Mouse (Mus musculus) fat pad, adult 2 months (tissue): Measurements from ENCODE around the gene Nup50.
A peak's percentile ranks its signal among the peaks of the same experiment; 100 is the strongest.
"Not testable (repeated sequence)": the region's sequence is repeated elsewhere in the genome, so short reads cannot be mapped to it uniquely, and the experiment has no call there.

ENCODE experiments used
- DNase-seq: peaks from one replicate; pipeline ENCODE4 v3.0.0-alpha.2; 2011; ENCODE audit warnings: low read depth, low spot score; ENCODE audit errors: extremely low read depth

The Nup50 gene

DNA sequence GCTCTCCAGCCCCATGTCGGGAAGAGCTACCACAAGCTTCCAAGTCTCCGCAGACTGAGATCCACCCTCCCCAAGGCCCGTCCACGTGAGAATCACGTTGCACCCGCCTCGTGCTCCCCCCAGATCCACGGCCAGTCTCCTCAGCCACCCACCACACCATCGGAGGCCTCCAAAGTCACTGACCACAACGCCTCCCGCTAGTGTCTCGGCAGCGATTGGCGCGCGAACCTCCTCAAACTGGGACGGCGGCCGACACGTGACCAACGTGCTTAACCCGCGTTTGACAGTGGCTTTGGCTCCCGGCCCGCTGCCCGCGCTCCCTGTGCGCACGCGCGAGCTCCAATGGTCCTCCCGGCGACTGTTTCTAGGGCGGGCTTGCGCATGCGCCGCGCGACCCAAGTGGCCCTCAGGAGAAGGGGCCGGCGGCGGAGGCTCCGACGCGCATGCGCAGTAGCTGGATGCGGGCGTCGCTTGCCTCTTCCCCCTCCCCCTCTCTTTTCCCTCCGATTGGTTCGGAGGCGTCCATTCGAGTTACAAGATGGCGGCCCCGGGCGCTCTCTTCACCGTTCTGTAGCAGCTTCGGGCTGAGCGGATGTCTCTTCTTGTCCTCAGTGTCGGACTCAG lies at the start of gene Nup50:
Gene Nup50 (plus strand): TSS at position 528 of the 624 bp plus-strand sequence.
- DNase-seq: peak; percentile 45

DNA sequence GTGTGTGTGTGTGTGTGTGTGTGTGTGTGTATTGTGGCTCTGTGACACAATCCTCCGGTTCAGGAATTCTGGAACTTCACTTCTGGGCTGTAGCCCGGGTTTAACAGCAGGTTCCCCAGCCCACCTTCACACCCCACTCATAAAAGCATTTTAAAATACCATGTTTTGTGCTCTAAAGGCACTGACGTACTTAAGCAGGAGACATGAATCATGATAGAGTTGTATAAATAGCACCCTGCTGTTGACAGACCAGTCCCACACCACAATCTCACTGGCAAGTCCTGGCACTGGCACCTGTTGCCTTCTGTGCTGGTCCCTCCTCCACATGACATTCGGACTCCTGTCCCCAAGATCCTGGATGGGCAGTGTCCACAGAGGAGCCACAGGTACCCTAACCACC lies 49.3 kb upstream of the Nup50 start:
- DNase-seq: no peak

- DNase-seq: no peak
Measured at GRCm38 (mm10) chr15:84877029-84877815, 46.0 kb upstream of the Nup50 start.

- DNase-seq: no peak
Measured at GRCm38 (mm10) chr15:84888066-84888465, 35.1 kb upstream of the Nup50 start.

- no peak for DNase-seq
Measured at GRCm38 (mm10) chr15:84891246-84891645, 32.0 kb upstream of the Nup50 start.

DNA sequence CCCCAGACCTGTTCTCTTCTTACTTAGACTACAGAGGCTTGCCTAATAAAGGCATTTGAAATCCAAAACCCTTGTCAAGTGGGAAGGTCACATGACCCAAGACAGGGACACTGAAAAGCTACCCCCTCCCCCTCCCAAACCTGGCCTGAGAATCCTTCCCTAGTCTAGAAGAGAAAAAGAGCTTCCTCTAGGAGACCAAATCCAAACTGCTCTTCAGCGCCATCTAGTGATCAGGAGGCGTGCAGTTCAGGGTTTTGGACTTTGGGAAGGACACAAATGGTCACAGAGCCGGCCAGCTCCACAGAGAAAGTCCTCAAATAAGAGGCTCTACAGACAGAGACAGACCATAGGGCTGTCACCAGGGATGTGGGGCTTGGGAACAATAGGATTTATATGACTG lies 31.6 kb upstream of the Nup50 start:
- no peak for DNase-seq

- DNase-seq: not testable (repeated sequence)
Measured at GRCm38 (mm10) chr15:84896216-84896615, 27.0 kb upstream of the Nup50 start.

DNA sequence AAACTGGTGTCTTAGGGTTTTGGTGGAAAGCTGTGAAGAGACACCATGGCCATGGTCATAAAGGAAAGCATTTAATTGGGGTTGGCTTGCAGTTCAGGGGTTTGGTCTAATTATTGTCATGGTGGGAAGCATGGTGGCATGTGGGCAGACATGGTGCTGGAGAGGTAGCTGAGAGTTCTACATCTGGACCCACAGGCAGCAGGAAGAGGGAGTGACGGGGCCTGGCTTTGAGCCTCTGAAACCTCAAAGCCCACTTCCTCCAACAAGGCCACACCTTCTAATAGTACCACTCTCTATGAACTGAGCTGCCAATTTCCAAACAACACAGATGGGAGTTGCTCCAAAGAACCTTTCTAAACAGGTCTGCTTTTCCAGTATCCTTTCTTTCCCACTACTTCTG lies 26.5 kb upstream of the Nup50 start:
- no peak for DNase-seq

GRCm38 (mm10) chr15:84898077-84898476 lies 25.1 kb upstream of the Nup50 start:
- no peak for DNase-seq

DNA sequence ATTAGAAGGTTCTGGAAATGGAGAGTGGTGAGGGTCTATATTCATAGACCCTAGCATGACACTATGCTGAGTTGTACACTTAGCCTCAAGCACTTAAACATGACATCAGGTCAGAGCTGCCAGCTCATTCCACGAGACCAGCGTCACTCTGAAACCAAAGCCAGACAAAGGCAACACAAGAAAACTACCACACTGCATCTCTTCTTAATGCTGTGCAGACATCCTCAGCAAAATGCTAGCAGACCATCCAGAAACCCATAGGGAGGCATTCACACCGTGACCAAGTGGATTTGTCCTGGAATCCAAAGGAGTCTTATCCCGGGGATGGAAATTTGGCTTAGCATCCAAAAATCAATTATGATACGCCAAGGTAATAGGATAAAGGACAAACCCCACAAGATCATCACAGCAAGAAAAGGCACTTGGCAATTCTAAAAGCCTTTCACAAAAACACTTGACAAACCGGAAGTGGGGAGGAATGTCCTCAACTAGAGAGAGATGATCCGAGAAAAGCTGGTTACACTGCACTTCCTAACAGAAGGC lies 19.3 kb upstream of the Nup50 start:
- DNase-seq: no peak

- DNase-seq: no peak
Measured at GRCm38 (mm10) chr15:84913201-84913600, 10.0 kb upstream of the Nup50 start.

DNA sequence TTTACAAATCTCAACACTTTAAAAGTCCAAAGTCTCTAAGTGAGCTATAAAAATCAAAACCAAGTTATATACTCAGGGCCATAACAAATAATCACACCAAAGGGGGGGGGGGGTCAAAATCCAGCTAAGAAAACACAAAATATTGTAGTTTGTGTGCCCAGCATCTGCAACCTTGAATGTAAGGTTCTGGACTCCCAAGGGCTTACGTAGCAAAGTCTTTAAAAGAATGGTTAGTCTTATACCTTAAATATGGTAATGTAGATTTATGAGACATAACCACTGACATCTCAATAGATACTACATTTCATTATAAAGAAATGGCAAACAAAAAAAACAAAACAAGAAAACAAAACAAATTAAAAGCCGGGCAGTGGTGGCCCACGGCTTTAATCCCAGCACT lies 3.3 kb upstream of the Nup50 start, which contains the start of gene Gm29666:
Gene Gm29666 (minus strand): TSS at position 101 of the 400 bp plus-strand sequence.
- DNase-seq: no peak

GRCm38 (mm10) chr15:84923508-84924181 lies 434 bp downstream of the Nup50 start:
- DNase-seq: no peak

GRCm38 (mm10) chr15:84924781-84925315 lies 1.6 kb downstream of the Nup50 start:
- DNase-seq: no peak

DNA sequence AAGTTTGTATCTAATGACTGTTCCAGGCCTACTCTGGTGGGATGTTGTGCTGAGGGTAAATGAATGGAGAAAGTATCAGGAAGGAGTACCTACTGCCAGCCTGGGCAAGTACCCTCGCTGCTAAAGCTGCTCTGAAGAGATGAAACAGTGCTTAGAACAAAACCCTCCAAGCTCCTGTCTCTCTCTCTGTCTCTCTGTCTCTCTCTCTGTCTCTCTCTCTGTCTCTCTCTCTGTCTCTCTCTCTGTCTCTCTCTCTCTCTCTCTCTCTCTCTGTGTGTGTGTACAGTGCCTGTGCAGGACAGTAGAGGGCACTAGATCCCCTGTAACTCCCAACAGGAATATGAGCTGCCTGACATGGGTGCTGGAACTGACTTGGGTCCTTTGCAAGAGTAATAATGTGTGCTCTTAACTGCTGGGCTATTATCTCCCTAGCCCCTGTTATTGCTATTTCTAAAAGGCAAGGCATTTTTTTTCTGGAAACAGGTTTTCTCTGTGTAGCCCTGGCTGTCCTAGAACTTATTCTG lies 2.3 kb downstream of the Nup50 start:
- DNase-seq: no peak

- no peak for DNase-seq
Measured at GRCm38 (mm10) chr15:84932351-84932750, 9.1 kb downstream of the Nup50 start.

GRCm38 (mm10) chr15:84934901-84935300 lies 11.7 kb downstream of the Nup50 start:
- no peak for DNase-seq

DNA sequence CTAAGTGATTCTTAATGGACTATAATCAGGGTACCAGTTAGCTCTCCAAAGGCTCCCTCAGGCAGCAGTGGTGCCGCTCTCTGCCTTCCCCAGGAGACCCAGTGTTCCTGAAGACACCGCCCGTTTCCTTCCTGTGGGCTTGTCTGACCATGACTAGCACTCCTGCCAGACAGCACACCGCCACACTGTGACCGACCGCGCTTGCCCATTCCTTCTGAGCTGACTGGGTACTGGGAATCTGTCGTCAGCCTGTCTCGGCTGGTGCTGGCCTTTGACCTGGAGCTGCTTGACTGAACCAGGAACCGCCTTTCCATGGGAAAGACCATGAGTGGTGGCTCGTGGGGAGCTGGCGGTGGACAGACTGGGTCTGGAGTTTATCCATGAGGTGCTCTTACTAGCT lies 16.9 kb downstream of the Nup50 start:
- DNase-seq: no peak

GRCm38 (mm10) chr15:84942647-84943285 lies 19.6 kb downstream of the Nup50 start:
- no peak for DNase-seq

- no peak for DNase-seq
Measured at GRCm38 (mm10) chr15:84944319-84944718, 21.1 kb downstream of the Nup50 start.

GRCm38 (mm10) chr15:84948990-84949389 lies 25.8 kb downstream of the Nup50 start:
- DNase-seq: no peak
